Mouse (Mus musculus): ENCODE measurements at regions not wholly inside any gene's neighbourhood (a gene's known extent, or its start where the extent isn't known, plus 50 kb on each side); places are given as distances from the start of the nearest gene placed in this dataset.

GRCm38 (mm10) chr7:72505732-72506460 lies 199.5 kb upstream of the Mctp2 start:
- Histone ChIP-seq H3K36me3 (no peaks in the 10 kb centered on the region), H3K4me2 (no peak overlapping the region), H3K4me1 (peaks cover 3% of the 10 kb centered on the region; the same call in 1 of the 2 replicates), H3K9ac (no peak overlapping the region), H3K27ac (no peak overlapping the region), H3K9me3 (replicated peaks) (no peaks in the 10 kb centered on the region), H3K4me3 (replicated peaks) (no peak overlapping the region), H3K27me3 (no peaks in the 10 kb centered on the region)
- no peak for ATAC-seq (replicated peaks; ENCODE audit: low FRiP score)
- WGBS, result 69% methylated on average over 8 of the region's 8 CpGs

- Histone ChIP-seq H3K36me3 (no peaks in the 10 kb centered on the region), H3K27ac (no peak overlapping the region), H3K4me2 (no peak overlapping the region), H3K4me1 (peaks cover 3% of the 10 kb centered on the region; the same call in 1 of the 2 replicates), H3K9ac (no peak overlapping the region), H3K27me3 (no peaks in the 10 kb centered on the region), H3K9me3 (replicated peaks) (no peaks in the 10 kb centered on the region), H3K4me3 (replicated peaks) (no peak overlapping the region)
- no peak for ATAC-seq (replicated peaks; ENCODE audit: low FRiP score)
- 34% methylated on average over 5 of the region's 5 CpGs for WGBS
Measured at GRCm38 (mm10) chr7:72507946-72508345, 201.5 kb upstream of the Mctp2 start.

- Histone ChIP-seq H3K4me3 (replicated peaks) (no peak overlapping the region), H3K4me1 (peaks cover 3% of the 10 kb centered on the region; the same call in 1 of the 2 replicates), H3K4me2 (no peak overlapping the region), H3K27ac (no peak overlapping the region), H3K36me3 (no peaks in the 10 kb centered on the region), H3K9ac (no peak overlapping the region), H3K9me3 (replicated peaks) (no peaks in the 10 kb centered on the region), H3K27me3 (no peaks in the 10 kb centered on the region)
- WGBS, result 82% methylated on average over 4 of the region's 4 CpGs
- no peak for ATAC-seq (replicated peaks; ENCODE audit: low FRiP score)
Measured at GRCm38 (mm10) chr7:72510116-72510515, 203.7 kb upstream of the Mctp2 start.

GRCm38 (mm10) chr7:72513446-72513845 lies 207.0 kb upstream of the Mctp2 start:
- H3K4me3 ChIP-seq (replicated peaks), result no peak overlapping the region
- WGBS, result 74% methylated on average over 4 of the region's 4 CpGs
- H3K9ac ChIP-seq, result no peak overlapping the region
- H3K4me2 ChIP-seq, result no peak overlapping the region
- H3K27ac ChIP-seq, result no peak overlapping the region
- no peaks in the 10 kb centered on the region for H3K9me3 ChIP-seq (replicated peaks)
- no peaks in the 10 kb centered on the region for H3K4me1 ChIP-seq
- ATAC-seq (replicated peaks; ENCODE audit: low FRiP score), result no peak
- no peaks in the 10 kb centered on the region for H3K36me3 ChIP-seq
- no peaks in the 10 kb centered on the region for H3K27me3 ChIP-seq

GRCm38 (mm10) chr7:72514851-72515250 lies 208.4 kb upstream of the Mctp2 start:
- no peak for ATAC-seq (replicated peaks; ENCODE audit: low FRiP score)
- 91% methylated on average over 2 of the region's 2 CpGs for WGBS
- Histone ChIP-seq H3K9me3 (replicated peaks) (no peaks in the 10 kb centered on the region), H3K36me3 (no peaks in the 10 kb centered on the region), H3K9ac (no peak overlapping the region), H3K4me2 (no peak overlapping the region), H3K27ac (no peak overlapping the region), H3K4me1 (peaks cover 6% of the 10 kb centered on the region; the same call in 1 of the 2 replicates), H3K4me3 (replicated peaks) (no peak overlapping the region), H3K27me3 (no peaks in the 10 kb centered on the region)

- peaks cover 6% of the 10 kb centered on the region; the same call in 1 of the 2 replicates for H3K4me1 ChIP-seq
- no peak overlapping the region for H3K27ac ChIP-seq
- H3K9me3 ChIP-seq (replicated peaks), result no peaks in the 10 kb centered on the region
- no peak overlapping the region for H3K4me3 ChIP-seq (replicated peaks)
- H3K36me3 ChIP-seq, result no peaks in the 10 kb centered on the region
- no peak for ATAC-seq (replicated peaks; ENCODE audit: low FRiP score)
- 72% methylated on average over 5 of the region's 5 CpGs for WGBS
- H3K4me2 ChIP-seq, result no peak overlapping the region
- H3K27me3 ChIP-seq, result no peaks in the 10 kb centered on the region
- H3K9ac ChIP-seq, result no peak overlapping the region
Measured at GRCm38 (mm10) chr7:72518421-72518972, 212.1 kb upstream of the Mctp2 start.

GRCm38 (mm10) chr7:72519359-72520115 lies 213.1 kb upstream of the Mctp2 start:
- Histone ChIP-seq H3K4me1 (peaks cover 6% of the 10 kb centered on the region; the same call in 1 of the 2 replicates), H3K27me3 (no peaks in the 10 kb centered on the region), H3K27ac (no peak overlapping the region), H3K9me3 (replicated peaks) (no peaks in the 10 kb centered on the region), H3K4me3 (replicated peaks) (no peak overlapping the region), H3K36me3 (no peaks in the 10 kb centered on the region), H3K9ac (no peak overlapping the region), H3K4me2 (no peak overlapping the region)
- ATAC-seq (replicated peaks; ENCODE audit: low FRiP score), result no peak
- 44% methylated on average over 6 of the region's 6 CpGs for WGBS

GRCm38 (mm10) chr7:72528873-72529272 lies 222.5 kb upstream of the Mctp2 start:
- H3K4me1 ChIP-seq, result no peaks in the 10 kb centered on the region
- no peaks in the 10 kb centered on the region for H3K36me3 ChIP-seq
- H3K9me3 ChIP-seq (replicated peaks), result no peaks in the 10 kb centered on the region
- no peak overlapping the region for H3K9ac ChIP-seq
- ATAC-seq (replicated peaks; ENCODE audit: low FRiP score), result no peak
- H3K4me3 ChIP-seq (replicated peaks), result no peak overlapping the region
- no peak overlapping the region for H3K27ac ChIP-seq
- H3K4me2 ChIP-seq, result no peak overlapping the region
- WGBS, result 95% methylated on average over 3 of the region's 3 CpGs
- no peaks in the 10 kb centered on the region for H3K27me3 ChIP-seq

- Histone ChIP-seq H3K27me3 (no peaks in the 10 kb centered on the region), H3K9me3 (replicated peaks) (no peaks in the 10 kb centered on the region), H3K4me1 (0 out of 2 replicates have a peak, but pooled peaks cover 11% of the 10 kb centered on the region), H3K9ac (no peak overlapping the region), H3K36me3 (no peaks in the 10 kb centered on the region), H3K4me3 (replicated peaks) (no peak overlapping the region), H3K4me2 (no peak overlapping the region), H3K27ac (no peak overlapping the region)
- ATAC-seq (replicated peaks; ENCODE audit: low FRiP score), result no peak
- 70% methylated on average over 6 of the region's 6 CpGs for WGBS
Measured at GRCm38 (mm10) chr7:72538288-72538687, 231.9 kb upstream of the Mctp2 start.

- Histone ChIP-seq H3K9me3 (replicated peaks) (no peaks in the 10 kb centered on the region), H3K4me3 (replicated peaks) (no peak overlapping the region), H3K27me3 (no peaks in the 10 kb centered on the region), H3K27ac (no peak overlapping the region), H3K36me3 (no peaks in the 10 kb centered on the region), H3K4me2 (no peak overlapping the region), H3K4me1 (0 out of 2 replicates have a peak, but pooled peaks cover 15% of the 10 kb centered on the region), H3K9ac (no peak overlapping the region)
- no peak for ATAC-seq (replicated peaks; ENCODE audit: low FRiP score)
Measured at GRCm38 (mm10) chr7:72539915-72540314, 233.5 kb upstream of the Mctp2 start.

GRCm38 (mm10) chr7:72541521-72542478 lies 235.4 kb upstream of the Mctp2 start:
- ATAC-seq (replicated peaks; ENCODE audit: low FRiP score), result peak; percentile 49; the same call in 1 of the 2 replicates
- WGBS, result 32% methylated on average over 14 of the region's 14 CpGs
- no peaks in the 10 kb centered on the region for H3K27me3 ChIP-seq
- peak overlapping the region; percentile 38 for H3K4me2 ChIP-seq
- H3K27ac ChIP-seq, result no peak overlapping the region
- 0 out of 2 replicates have a peak, but pooled peaks cover 15% of the 10 kb centered on the region for H3K4me1 ChIP-seq
- no peak overlapping the region for H3K9ac ChIP-seq
- H3K4me3 ChIP-seq (replicated peaks), result no peak overlapping the region
- H3K36me3 ChIP-seq, result no peaks in the 10 kb centered on the region
- H3K9me3 ChIP-seq (replicated peaks), result no peaks in the 10 kb centered on the region

Measured in kidney, embryonic 15.5 days (tissue).